15 mouse cellular contexts compared by ENCODE assay signal in genomic region chr13:28297577-28297976, GRCm38 (mm10). TPM values are rescaled to one million over a fixed set of nuclear protein-coding genes. Genes with fewer than 3 reads are reported as not detected.
DNase-seq lines count a peak whose midpoint lies in the region; ATAC-seq and TF ChIP-seq lines count a peak whose summit lies in the region.
"Had no signal": no experiment of that assay in that cellular context is flagged by ENCODE, and none has a peak within 500 bp of the region (broad histone marks: within the 10 kb centered on the region; RNA-seq: fewer than 3 reads in every experiment).

No protein-coding gene starts in this region.

- 80% methylated on average over 2 of the region's 2 CpGs for WGBS in forebrain, embryonic 10.5 days
- WGBS in forebrain, embryonic 12.5 days = 61% methylated on average over 2 of the region's 2 CpGs
- 64% methylated on average over 2 of the region's 2 CpGs for whole genome bisulfite sequencing in hindbrain, embryonic 15.5 days
- WGBS in hindbrain, embryonic 10.5 days = 62% methylated on average over 2 of the region's 2 CpGs
- WGBS in midbrain, embryonic 16.5 days = 45% methylated on average over 2 of the region's 2 CpGs

- peak overlapping the region; percentile 65; the same call in 1 of the 2 replicates for H3K27ac ChIP-seq in forebrain, embryonic 10.5 days
- no peak overlapping the region for H3K27ac ChIP-seq in forebrain, embryonic 12.5 days
- H3K27ac ChIP-seq in hindbrain, embryonic 15.5 days (replicated peaks) = 0 out of 2 replicates have a peak overlapping the region, but pooled peaks have one; percentile 3
- no peak overlapping the region for H3K27ac ChIP-seq in hindbrain, embryonic 10.5 days
- H3K27ac ChIP-seq in midbrain, embryonic 16.5 days (ENCODE audit: low read length) = 0 out of 2 replicates have a peak overlapping the region, but pooled peaks have one; percentile 6
- no peak overlapping the region for H3K27ac ChIP-seq in layer of hippocampus, adult 2 months
- H3K27ac ChIP-seq: liver, embryonic 12.5 days had no signal

- TF ChIP-seq CTCF in Patski (IDR thresholded peaks at IDR 0.05) = no peak
- no peak for TF ChIP-seq CTCF in layer of hippocampus, adult 2 months (conservative IDR thresholded peaks at IDR 0.05)

- CTCF ChIA-PET in Patski (lab: Charles Lee) = no interaction called here

- H3K27me3 ChIP-seq in forebrain, embryonic 10.5 days (ENCODE audit: poor library complexity, severe bottlenecking) = no peaks in the 10 kb centered on the region
- no peaks in the 10 kb centered on the region for H3K27me3 ChIP-seq in forebrain, embryonic 12.5 days
- no peaks in the 10 kb centered on the region for H3K27me3 ChIP-seq in hindbrain, embryonic 15.5 days
- no peaks in the 10 kb centered on the region for H3K27me3 ChIP-seq in hindbrain, embryonic 10.5 days (ENCODE audit: insufficient read depth, poor library complexity, severe bottlenecking)
- no peaks in the 10 kb centered on the region for H3K27me3 ChIP-seq in Patski
- no peaks in the 10 kb centered on the region for H3K27me3 ChIP-seq in midbrain, embryonic 16.5 days (ENCODE audit: control insufficient read depth, insufficient read depth, low read depth, low read length)
- H3K27me3 ChIP-seq: liver, embryonic 12.5 days had no signal

- in situ Hi-C loops in Patski (cut with MboI; ENCODE audit: low pct_unique_long_range_greater_than_20kb) = loop anchor here (25.0 kb wide), 1 partner anchor 1315 kb away; no protein-coding TSS in a partner anchor

- no peak overlapping the region for H3K4me2 ChIP-seq in forebrain, embryonic 12.5 days
- H3K4me2 ChIP-seq in hindbrain, embryonic 15.5 days = 0 out of 2 replicates have a peak overlapping the region, but pooled peaks have one; percentile 4
- H3K4me2 ChIP-seq in midbrain, embryonic 16.5 days (ENCODE audit: low read length) = no peak overlapping the region
- H3K4me2 ChIP-seq: liver, embryonic 12.5 days had no signal

- no peak for ATAC-seq in forebrain, embryonic 12.5 days (ENCODE audit: low FRiP score)
- ATAC-seq in hindbrain, embryonic 15.5 days (ENCODE audit: low FRiP score, low read depth) = no peak
- peak; percentile 94 for ATAC-seq in Patski
- no peak for ATAC-seq in midbrain, embryonic 16.5 days
- no peak for ATAC-seq in monocyte, adult 5-6 weeks (replicated peaks; ENCODE audit: insufficient number of reproducible peaks, low FRiP score, low TSS enrichment, poor library complexity, severe bottlenecking)
- ATAC-seq: inflammation-experienced regulatory T-cells, adult 6 months had no signal

- DNase-seq in forebrain, embryonic 10.5 days (ENCODE audit: extremely low spot score, low spot score) = no peak
- no peak for DNase-seq in hindbrain, embryonic 10.5 days (ENCODE audit: low spot score)
- no peak for DNase-seq in Patski (ENCODE audit: low read depth, low spot score)
- DNase-seq in layer of hippocampus, adult 2 months (ENCODE audit: low spot score in 2 of 2) = no peak
- DNase-seq: adrenal gland, adult 2 months; cerebellum, adult 11 months; gastrocnemius, postnatal 25 days; kidney, postnatal 10 days; right cerebral cortex, postnatal 25 days had no signal

- H3K36me3 ChIP-seq in forebrain, embryonic 10.5 days (replicated peaks) = no peaks in the 10 kb centered on the region
- no peaks in the 10 kb centered on the region for H3K36me3 ChIP-seq in forebrain, embryonic 12.5 days (replicated peaks)
- no peaks in the 10 kb centered on the region for H3K36me3 ChIP-seq in hindbrain, embryonic 15.5 days
- H3K36me3 ChIP-seq in hindbrain, embryonic 10.5 days = no peaks in the 10 kb centered on the region
- no peaks in the 10 kb centered on the region for H3K36me3 ChIP-seq in midbrain, embryonic 16.5 days (ENCODE audit: control insufficient read depth, insufficient read depth, low read length)
- H3K36me3 ChIP-seq: liver, embryonic 12.5 days had no signal

- H3K9ac ChIP-seq in forebrain, embryonic 12.5 days = no peak overlapping the region
- no peak overlapping the region for H3K9ac ChIP-seq in hindbrain, embryonic 15.5 days
- no peak overlapping the region for H3K9ac ChIP-seq in midbrain, embryonic 16.5 days (ENCODE audit: low read depth, low read length)
- H3K9ac ChIP-seq: liver, embryonic 12.5 days had no signal

- H3K9me3 ChIP-seq in forebrain, embryonic 10.5 days = no peaks in the 10 kb centered on the region
- H3K9me3 ChIP-seq in forebrain, embryonic 12.5 days = no peaks in the 10 kb centered on the region
- H3K9me3 ChIP-seq in hindbrain, embryonic 15.5 days = no peaks in the 10 kb centered on the region
- no peaks in the 10 kb centered on the region for H3K9me3 ChIP-seq in hindbrain, embryonic 10.5 days
- no peaks in the 10 kb centered on the region for H3K9me3 ChIP-seq in midbrain, embryonic 16.5 days (replicated peaks; ENCODE audit: control insufficient read depth, low read length, poor library complexity, severe bottlenecking)
- H3K9me3 ChIP-seq: liver, embryonic 12.5 days had no signal

- POLR2A ChIA-PET in Patski (lab: Charles Lee) = no interaction called here

- no peak overlapping the region for H3K4me3 ChIP-seq in forebrain, embryonic 10.5 days
- no peak overlapping the region for H3K4me3 ChIP-seq in forebrain, embryonic 12.5 days (replicated peaks)
- no peak overlapping the region for H3K4me3 ChIP-seq in hindbrain, embryonic 15.5 days
- no peak overlapping the region for H3K4me3 ChIP-seq in hindbrain, embryonic 10.5 days
- no peak overlapping the region for H3K4me3 ChIP-seq in midbrain, embryonic 16.5 days (ENCODE audit: low read depth, low read length)
- no peak overlapping the region for H3K4me3 ChIP-seq in layer of hippocampus, adult 2 months
- H3K4me3 ChIP-seq: liver, embryonic 12.5 days had no signal

- H3K4me1 ChIP-seq in forebrain, embryonic 10.5 days = peaks cover 45% of the 10 kb centered on the region
- H3K4me1 ChIP-seq in forebrain, embryonic 12.5 days = peaks cover 34% of the 10 kb centered on the region
- H3K4me1 ChIP-seq in hindbrain, embryonic 15.5 days (replicated peaks) = peaks cover 26% of the 10 kb centered on the region
- H3K4me1 ChIP-seq in hindbrain, embryonic 10.5 days (replicated peaks) = peaks cover 30% of the 10 kb centered on the region
- peaks cover 23% of the 10 kb centered on the region for H3K4me1 ChIP-seq in midbrain, embryonic 16.5 days (ENCODE audit: control insufficient read depth, insufficient read depth, low read length)
- H3K4me1 ChIP-seq: liver, embryonic 12.5 days had no signal

RNA-seq across cellular contexts. Expression of gene Gm11361, which starts 40.2 kb away (rescaled TPM):
- polyA plus RNA-seq in forebrain, embryonic 10.5 days (2016; fragmentation: Nextera tagmentation; extraction: Ambion mirVana) = 3.2 and 4.8 TPM in 2 replicates
- polyA plus RNA-seq in forebrain, embryonic 12.5 days (2016; fragmentation: Nextera tagmentation; extraction: Ambion mirVana) = 0.68 and 1.7 TPM in 2 replicates
- 2.6 and 3.0 TPM in 2 replicates for polyA plus RNA-seq in hindbrain, embryonic 15.5 days (2015; fragmentation: Nextera tagmentation; extraction: Ambion mirVana)
- polyA plus RNA-seq in hindbrain, embryonic 10.5 days (2016; fragmentation: Nextera tagmentation; extraction: Ambion mirVana) = 1.8 and 3.1 TPM in 2 replicates
- 1.7 TPM for polyA plus RNA-seq in Patski (2021)
- 1.5 and 2.5 TPM in 2 replicates for polyA plus RNA-seq in midbrain, embryonic 16.5 days (2015; fragmentation: Nextera tagmentation; extraction: Ambion mirVana)
- 10 to 100 TPM; 54.2 to 70.9 TPM for total RNA-seq in layer of hippocampus, adult 2 months (2021)
- total RNA-seq in monocyte, adult 5-6 weeks (2017) = 4.5 to 11.9 TPM (median 10.6 TPM) in 3 replicates
- polyA plus RNA-seq: adrenal gland, adult 2 months had no signal

Comparison
In these comparisons a context has a peak if more than half of its experiments do, and no peak if none do; other contexts are left out.
1. H3K27ac ChIP-seq: peak in forebrain, embryonic 10.5 days (single experiment), hindbrain, embryonic 15.5 days (single experiment) and midbrain, embryonic 16.5 days (single experiment); none in forebrain, embryonic 12.5 days (single experiment), hindbrain, embryonic 10.5 days (single experiment) and layer of hippocampus, adult 2 months (single experiment).